Mouse (Mus musculus) C2C12 (cell line): ENCODE results near the gene Olfr305.
"Not testable (repeated sequence)": the region's sequence is repeated elsewhere in the genome, so short reads cannot be mapped to it uniquely, and the experiment has no call there.

ENCODE experiments used
- CEBPB ChIP-seq: IDR thresholded peaks from one replicate; pipeline ENCODE4 v1.6.1; 2011; ENCODE audit warnings: low read depth, mild to moderate bottlenecking, control low read depth, moderate library complexity
- CTCF ChIP-seq: IDR thresholded peaks from one replicate; pipeline ENCODE4 v1.5.1; 2011; ENCODE audit not compliant: control insufficient read depth, insufficient read depth, insufficient read length
- MAX ChIP-seq: IDR thresholded peaks from one replicate; pipeline ENCODE4 v1.6.1; 2011; ENCODE audit warnings: mild to moderate bottlenecking, control low read depth
- MYOD1 ChIP-seq: IDR thresholded peaks from one replicate; pipeline ENCODE4 v1.6.1; 2011; ENCODE audit warnings: low read depth; ENCODE audit not compliant: control insufficient read depth, insufficient read length
- MYOG ChIP-seq: IDR thresholded peaks from one replicate; pipeline ENCODE4 v1.6.1; 2011; ENCODE audit not compliant: control insufficient read depth, insufficient read length; ENCODE audit errors: extremely low read depth
- USF1 ChIP-seq: IDR thresholded peaks from one replicate; pipeline ENCODE4 v1.6.1; 2011; ENCODE audit warnings: low read depth, mild to moderate bottlenecking, control low read depth, moderate library complexity

DNA sequence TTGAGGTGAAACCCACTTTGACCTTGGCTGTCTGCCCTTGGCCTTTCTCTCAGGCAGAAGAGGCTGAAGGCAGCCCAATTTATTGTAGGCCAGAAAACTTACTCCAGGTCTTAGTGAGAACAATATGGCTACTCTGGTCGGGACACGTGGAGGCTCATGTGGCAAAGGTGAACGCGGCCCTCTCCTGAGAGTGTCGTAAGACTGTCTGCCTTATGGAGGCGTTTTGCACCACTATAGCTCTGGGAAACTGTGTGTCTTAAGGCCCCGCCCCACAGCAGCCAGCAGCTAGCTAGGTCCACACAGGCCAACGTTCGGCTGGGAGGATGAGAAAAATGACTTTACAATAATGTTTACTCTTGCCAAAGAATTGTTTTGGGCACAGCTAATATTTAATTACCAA lies 20.4 kb downstream of the Olfr305 start:
- not testable (repeated sequence) for TF ChIP-seq MYOG, CTCF, MYOD1, MAX, CEBPB, USF1
